Mouse (Mus musculus) forebrain, embryonic 14.5 days (tissue): ENCODE measurements around the gene Gpr155. TPM values are rescaled to one million over a fixed set of nuclear protein-coding genes. Genes with fewer than 3 reads are reported as not detected.

ENCODE experiments used
- ATAC-seq: fragments of 200-750 bp; cut with Nextera tagmentation; 2 replicates; pipeline ENCODE4 v1.8.0; 2017; ENCODE audit warnings: mild to moderate bottlenecking, moderate library complexity
- DNase-seq: peaks from one replicate; pipeline ENCODE4 v3.0.0-alpha.2; 2015; ENCODE audit warnings: low spot score
- H3K27ac ChIP-seq: fragments of 300-500 bp; sonication (generic); 2 replicates; pipeline ENCODE4 v1.5.1; 2014; ENCODE audit warnings: low read depth, mild to moderate bottlenecking, control low read depth, low read length, moderate library complexity
- H3K27me3 ChIP-seq: fragments of 300-500 bp; sonication (generic); replicated peaks from 2 replicates; pipeline ENCODE4 v1.6.1; 2014; ENCODE audit warnings: low read length, control low read depth, mixed read lengths; ENCODE audit not compliant: control insufficient read depth, insufficient read depth
- H3K36me3 ChIP-seq: fragments of 300-500 bp; sonication (generic); 2 replicates; pipeline ENCODE4 v1.6.1; 2014; ENCODE audit warnings: low read length, control low read depth; ENCODE audit not compliant: control insufficient read depth, insufficient read depth
- H3K4me1 ChIP-seq: fragments of 300-500 bp; sonication (generic); 2 replicates; pipeline ENCODE4 v1.6.1; 2014; ENCODE audit warnings: antibody characterized with exemption, low read length, control low read depth; ENCODE audit not compliant: control insufficient read depth, insufficient read depth
- H3K4me2 ChIP-seq: fragments of 300-500 bp; sonication (generic); 2 replicates; pipeline ENCODE4 v1.6.1; 2014; ENCODE audit warnings: mild to moderate bottlenecking, control low read depth, low read length
- H3K4me3 ChIP-seq: fragments of 300-500 bp; sonication (generic); 2 replicates; pipeline ENCODE4 v1.5.1; 2014; ENCODE audit warnings: low read depth, low read length, control low read depth
- H3K9ac ChIP-seq: fragments of 300-500 bp; sonication (generic); 2 replicates; pipeline ENCODE4 v1.6.1; 2014; ENCODE audit warnings: mild to moderate bottlenecking, low read length, control low read depth, moderate library complexity
- H3K9me3 ChIP-seq: fragments of 300-500 bp; sonication (generic); replicated peaks from 2 replicates; pipeline ENCODE4 v1.6.1; 2016; ENCODE audit warnings: low read length, control low read depth, mixed read lengths; ENCODE audit not compliant: control insufficient read depth
- WGBS: fragments of 180-500 bp; shearing (Covaris S2); extraction: QIAGEN DNeasy Blood & Tissue Kit; methylation state at CpG from one replicate; pipeline ENCODE4 v1.1.7; 2014; 5-methylcytosine and 5-hydroxymethylcytosine counted together
- polyA plus RNA-seq: library from polyadenylated mRNA; unstranded; fragments of >200 nt; fragmentation: Nextera tagmentation; extraction: Ambion mirVana; gene quantifications from 2 replicates; pipeline ENCODE4 v1.2.1, GENCODE M21; 2014

The Gpr155 gene
- polyA plus RNA-seq, 1 experiment from 2014 or later = 9.1 TPM

- H3K4me3 ChIP-seq = no peak overlapping the region
- WGBS = 23% methylated on average over 3 of the region's 3 CpGs
- no peak for DNase-seq
These were observed 87.5 kb downstream of the Gpr155 start for GRCm38 (mm10) chr2:73298841-73299240.

DNA sequence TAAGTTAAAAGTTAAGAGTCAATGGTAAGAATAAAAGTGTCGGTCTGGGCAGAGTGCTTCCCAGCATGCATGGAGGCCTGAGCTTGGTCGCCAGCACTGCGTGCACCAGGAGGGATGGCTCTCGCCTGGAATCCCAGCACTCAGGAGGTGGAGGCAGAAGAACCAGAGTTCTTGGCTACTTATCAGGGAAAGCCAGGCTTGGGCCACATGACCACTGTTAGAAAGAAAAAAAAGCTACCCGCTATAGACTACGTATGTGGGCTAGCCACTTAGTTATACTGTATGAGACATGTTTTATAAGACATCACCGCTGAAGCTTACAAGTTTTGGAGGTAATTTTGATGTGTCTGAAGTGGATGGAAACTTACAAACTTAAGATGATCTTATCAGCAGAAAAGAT is 88.2 kb downstream of the Gpr155 start:
- Histone ChIP-seq H3K4me2 (no peak overlapping the region), H3K9ac (no peak overlapping the region), H3K27me3 (no peaks in the 10 kb centered on the region), H3K27ac (no peak overlapping the region), H3K36me3 (peaks cover 31% of the 10 kb centered on the region), H3K9me3 (no peaks in the 10 kb centered on the region), H3K4me1 (no peaks in the 10 kb centered on the region), H3K4me3 (no peak overlapping the region)
- no peak for ATAC-seq
- 73% methylated on average over 7 of the region's 7 CpGs for WGBS
- no peak for DNase-seq

More at GRCm38 (mm10) chr2:73298841-73299240, 87.5 kb downstream of the Gpr155 start:
- Histone ChIP-seq H3K27ac (no peak overlapping the region), H3K36me3 (peaks cover 36% of the 10 kb centered on the region), H3K4me1 (no peaks in the 10 kb centered on the region), H3K9me3 (no peaks in the 10 kb centered on the region), H3K27me3 (no peaks in the 10 kb centered on the region), H3K4me2 (no peak overlapping the region), H3K9ac (no peak overlapping the region)
- ATAC-seq = no peak

GRCm38 (mm10) chr2:73295023-73295422 is 91.3 kb downstream of the Gpr155 start:
- no peaks in the 10 kb centered on the region for H3K9me3 ChIP-seq
- WGBS = 90% methylated on average over 7 of the region's 7 CpGs
- H3K4me1 ChIP-seq = no peaks in the 10 kb centered on the region
- peaks cover 25% of the 10 kb centered on the region for H3K36me3 ChIP-seq
- ATAC-seq = no peak
- H3K4me3 ChIP-seq = no peak overlapping the region
- DNase-seq = no peak
- no peak overlapping the region for H3K4me2 ChIP-seq
- H3K27ac ChIP-seq = no peak overlapping the region
- H3K9ac ChIP-seq = no peak overlapping the region
- H3K27me3 ChIP-seq = no peaks in the 10 kb centered on the region

Other genes starting within 250 kb of the Gpr155 start
- 80.9 and 92.9 TPM in 2 replicates for gene Ola1, start 167.6 kb downstream of the Gpr155 start, polyA plus RNA-seq
- gene Sp9, start 114.6 kb downstream of the Gpr155 start, polyA plus RNA-seq = 10.9 and 12.2 TPM in 2 replicates
- gene Scrn3, start 74.0 kb downstream of the Gpr155 start, polyA plus RNA-seq = 6.2 and 7.2 TPM in 2 replicates
- 23.4 and 25.9 TPM in 2 replicates for gene Cir1, start 73.9 kb downstream of the Gpr155 start, polyA plus RNA-seq
- 2.5 and 2.8 TPM in 2 replicates for gene Wipf1, start 143.2 kb upstream of the Gpr155 start, polyA plus RNA-seq
- gene Chrna1, start 193.8 kb upstream of the Gpr155 start, polyA plus RNA-seq = 0.05 and 0.09 TPM in 2 replicates